Mouse (Mus musculus): ENCODE measurements around the gene Crocc.

Crocc gene

GRCm38 (mm10) chr4:140986711-140987395 lies 73.5 kb downstream of the Crocc start, which contains the start of gene Atp13a2:
Atp13a2 (plus strand) TSS chr4:140986873.
- DNase-seq (ENCODE audit: low spot score), result peak; percentile 79

GRCm38 (mm10) chr4:140986024-140986710 lies 74.2 kb downstream of the Crocc start:
- no peak for DNase-seq (ENCODE audit: low spot score)

- DNase-seq (ENCODE audit: low spot score), result no peak
Observed at GRCm38 (mm10) chr4:140984544-140984943, 75.8 kb downstream of the Crocc start.

- DNase-seq (ENCODE audit: low spot score), result peak; percentile 65
Observed at GRCm38 (mm10) chr4:140983442-140983841, 76.9 kb downstream of the Crocc start.

- DNase-seq (ENCODE audit: low spot score), result no peak
Observed at GRCm38 (mm10) chr4:140982808-140983207, 77.5 kb downstream of the Crocc start.

GRCm38 (mm10) chr4:140981605-140982004 lies 78.7 kb downstream of the Crocc start:
- DNase-seq (ENCODE audit: low spot score), result no peak

- DNase-seq (ENCODE audit: low spot score), result no peak
Observed at GRCm38 (mm10) chr4:140977886-140978692, 82.3 kb downstream of the Crocc start.

- DNase-seq (ENCODE audit: low spot score), result no peak
Observed at GRCm38 (mm10) chr4:140977278-140977677, 83.1 kb downstream of the Crocc start.

GRCm38 (mm10) chr4:140975356-140975755 lies 85.0 kb downstream of the Crocc start:
- no peak for DNase-seq (ENCODE audit: low spot score)

GRCm38 (mm10) chr4:140974408-140974807 lies 85.9 kb downstream of the Crocc start:
- no peak for DNase-seq (ENCODE audit: low spot score)

- no peak for DNase-seq (ENCODE audit: low spot score)
Observed at GRCm38 (mm10) chr4:140971691-140972090, 88.7 kb downstream of the Crocc start.

GRCm38 (mm10) chr4:140967386-140968159 lies 92.8 kb downstream of the Crocc start:
- DNase-seq (ENCODE audit: low spot score), result no peak

Measured in spleen, adult 12 weeks (tissue).